Mouse (Mus musculus): ENCODE measurements at regions not wholly inside any gene's neighbourhood (a gene's known extent, or its start where the extent isn't known, plus 50 kb on each side); places are given as distances from the start of the nearest gene placed in this dataset.
A peak's percentile ranks its signal among the peaks of the same experiment; 100 is the strongest.

DNA sequence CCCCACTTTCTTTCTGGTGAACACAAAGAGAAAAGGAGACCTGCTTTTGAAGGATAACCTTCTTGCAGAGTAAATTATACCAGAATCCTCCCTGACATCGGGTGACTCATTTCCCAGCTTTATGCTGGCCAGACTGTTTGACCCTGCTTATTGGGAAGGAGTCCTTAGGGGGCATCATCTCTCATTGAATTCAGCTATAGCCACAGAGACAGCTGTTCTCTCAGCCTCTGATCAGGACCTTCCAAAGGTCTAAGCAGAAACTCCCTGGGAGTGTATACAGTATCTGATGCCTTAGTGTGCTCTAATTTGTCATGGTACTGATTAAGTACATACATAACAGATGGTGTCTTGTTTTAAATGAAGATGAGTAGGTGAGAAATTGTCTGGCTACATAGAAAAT lies 922.5 kb upstream of the Acvr2a start:
- no peaks in the 10 kb centered on the region for H3K9me3 ChIP-seq (replicated peaks; ENCODE audit: control insufficient read depth, low read length)
- H3K4me3 ChIP-seq (ENCODE audit: low read depth, low read length) = no peak overlapping the region
- H3K27me3 ChIP-seq (ENCODE audit: control insufficient read depth, insufficient read depth, low read length) = no peaks in the 10 kb centered on the region
- H3K27ac ChIP-seq (replicated peaks; ENCODE audit: low read depth, low read length) = no peak overlapping the region
- no peak for ATAC-seq (replicated peaks; ENCODE audit: insufficient number of reproducible peaks, low FRiP score, low TSS enrichment, low read depth)
- no peak overlapping the region for H3K4me2 ChIP-seq (ENCODE audit: low read depth, low read length)
- no peaks in the 10 kb centered on the region for H3K4me1 ChIP-seq (ENCODE audit: control insufficient read depth, insufficient read depth, low read length)
- DNase-seq (ENCODE audit: low spot score) = no peak
- no peaks in the 10 kb centered on the region for H3K36me3 ChIP-seq (replicated peaks; ENCODE audit: control insufficient read depth, insufficient read depth, low read depth, low read length)
- WGBS = 44% methylated on average over 1 of the region's 1 CpGs
- H3K9ac ChIP-seq (replicated peaks; ENCODE audit: low read length) = no peak overlapping the region

DNA sequence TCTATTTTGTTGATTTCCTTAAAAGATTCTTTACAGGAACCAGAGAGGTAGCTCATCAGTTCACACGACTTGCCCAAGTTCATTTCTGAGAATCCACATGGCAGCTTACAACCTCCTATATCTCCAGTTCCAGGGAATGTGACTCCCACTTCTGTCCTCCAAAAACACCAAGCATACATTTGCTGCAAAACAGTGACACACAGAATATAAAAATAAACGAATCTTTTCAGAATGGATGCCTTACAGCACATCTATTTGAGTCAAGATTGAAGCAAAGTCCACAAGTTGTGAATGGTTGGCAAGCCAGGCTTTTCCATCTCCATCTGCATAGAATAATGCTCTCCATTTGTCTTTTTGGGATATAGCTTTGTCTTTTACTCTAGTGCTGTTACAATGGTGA lies 921.0 kb upstream of the Acvr2a start:
- WGBS = 90% methylated on average over 2 of the region's 2 CpGs
- no peaks in the 10 kb centered on the region for H3K27me3 ChIP-seq (ENCODE audit: control insufficient read depth, insufficient read depth, low read length)
- no peaks in the 10 kb centered on the region for H3K36me3 ChIP-seq (replicated peaks; ENCODE audit: control insufficient read depth, insufficient read depth, low read depth, low read length)
- no peaks in the 10 kb centered on the region for H3K9me3 ChIP-seq (replicated peaks; ENCODE audit: control insufficient read depth, low read length)
- no peak overlapping the region for H3K9ac ChIP-seq (replicated peaks; ENCODE audit: low read length)
- ATAC-seq (replicated peaks; ENCODE audit: insufficient number of reproducible peaks, low FRiP score, low TSS enrichment, low read depth) (no peak), DNase-seq (ENCODE audit: low spot score) (no peak)
- H3K27ac ChIP-seq (replicated peaks; ENCODE audit: low read depth, low read length) = no peak overlapping the region
- no peak overlapping the region for H3K4me3 ChIP-seq (ENCODE audit: low read depth, low read length)
- no peak overlapping the region for H3K4me2 ChIP-seq (ENCODE audit: low read depth, low read length)
- H3K4me1 ChIP-seq (ENCODE audit: control insufficient read depth, insufficient read depth, low read length) = no peaks in the 10 kb centered on the region

DNA sequence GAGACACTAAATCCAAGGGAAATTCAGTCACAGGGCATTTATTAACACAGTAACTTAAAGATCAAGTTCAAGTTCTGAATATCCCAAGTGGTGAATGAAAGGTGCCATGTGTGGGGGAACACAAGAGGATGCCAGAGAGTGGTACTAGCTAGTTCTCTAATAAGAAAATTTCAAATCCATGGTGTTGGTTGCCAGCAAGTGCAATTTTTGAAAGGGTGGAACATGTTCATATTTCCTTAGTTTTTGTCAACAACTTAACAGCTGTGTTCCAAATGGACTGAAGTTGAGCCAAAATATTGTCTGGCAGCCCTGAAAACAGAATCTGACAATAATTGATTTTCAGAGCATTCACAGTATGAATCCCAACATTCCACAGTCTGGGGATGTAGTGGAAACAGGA lies 919.1 kb upstream of the Acvr2a start:
- H3K4me1 ChIP-seq (ENCODE audit: control insufficient read depth, insufficient read depth, low read length) = no peaks in the 10 kb centered on the region
- no peaks in the 10 kb centered on the region for H3K27me3 ChIP-seq (ENCODE audit: control insufficient read depth, insufficient read depth, low read length)
- no peak overlapping the region for H3K4me3 ChIP-seq (ENCODE audit: low read depth, low read length)
- no peak for ATAC-seq (replicated peaks; ENCODE audit: insufficient number of reproducible peaks, low FRiP score, low TSS enrichment, low read depth)
- no peak for DNase-seq (ENCODE audit: low spot score)
- no peaks in the 10 kb centered on the region for H3K36me3 ChIP-seq (replicated peaks; ENCODE audit: control insufficient read depth, insufficient read depth, low read depth, low read length)
- H3K27ac ChIP-seq (replicated peaks; ENCODE audit: low read depth, low read length) = no peak overlapping the region
- no peak overlapping the region for H3K9ac ChIP-seq (replicated peaks; ENCODE audit: low read length)
- no peak overlapping the region for H3K4me2 ChIP-seq (ENCODE audit: low read depth, low read length)
- H3K9me3 ChIP-seq (replicated peaks; ENCODE audit: control insufficient read depth, low read length) = no peaks in the 10 kb centered on the region

DNA sequence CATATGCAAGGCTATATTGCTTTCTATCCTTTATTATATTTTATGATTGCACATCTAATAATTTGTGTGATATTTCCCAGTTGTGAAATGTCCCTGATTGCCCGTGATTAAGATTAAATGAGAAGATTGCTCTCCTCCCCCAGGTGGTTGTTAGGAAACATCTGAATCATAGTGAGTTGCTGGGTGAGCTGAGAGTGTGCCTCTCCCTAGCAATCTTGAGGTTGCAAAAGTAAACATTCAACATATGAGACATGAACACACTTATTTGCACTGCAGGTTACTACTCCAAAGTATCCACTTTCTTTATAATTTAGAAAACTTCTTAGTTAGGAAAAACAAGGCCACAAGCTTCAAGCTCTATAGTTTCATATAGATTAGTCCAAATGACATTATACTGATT lies 899.6 kb upstream of the Acvr2a start:
- no peak overlapping the region for H3K9ac ChIP-seq (replicated peaks; ENCODE audit: low read length)

DNA sequence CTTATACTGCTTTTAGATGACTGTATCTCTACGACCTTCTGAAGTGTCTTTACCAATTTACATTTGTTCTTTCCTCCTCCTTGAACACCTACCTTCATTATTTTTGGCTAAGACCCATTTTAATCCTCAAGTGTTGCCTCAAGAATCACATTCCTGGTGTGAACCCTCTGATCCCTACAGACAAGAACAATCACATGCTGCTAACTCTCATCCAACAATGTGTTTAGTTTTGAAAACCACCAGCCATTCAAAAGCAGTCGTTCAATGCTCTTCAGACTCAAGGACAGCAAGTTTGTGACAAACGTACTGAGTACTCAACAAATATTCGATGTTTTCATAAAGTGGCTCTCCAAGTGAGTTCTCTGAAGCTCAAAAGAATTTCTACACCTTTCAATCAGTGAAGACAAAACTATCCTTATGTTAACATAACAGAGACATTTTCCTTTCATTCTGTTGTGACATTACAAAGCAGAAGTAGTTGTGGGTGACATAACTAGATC lies 898.9 kb upstream of the Acvr2a start:
- H3K27me3 ChIP-seq (ENCODE audit: control insufficient read depth, insufficient read depth, low read length) = no peaks in the 10 kb centered on the region
- ATAC-seq (replicated peaks; ENCODE audit: insufficient number of reproducible peaks, low FRiP score, low TSS enrichment, low read depth) (no peak), DNase-seq (ENCODE audit: low spot score) (no peak)
- no peaks in the 10 kb centered on the region for H3K4me1 ChIP-seq (ENCODE audit: control insufficient read depth, insufficient read depth, low read length)
- H3K4me2 ChIP-seq (ENCODE audit: low read depth, low read length) = no peak overlapping the region
- H3K4me3 ChIP-seq (ENCODE audit: low read depth, low read length) = no peak overlapping the region
- H3K36me3 ChIP-seq (replicated peaks; ENCODE audit: control insufficient read depth, insufficient read depth, low read depth, low read length) = no peaks in the 10 kb centered on the region
- H3K9me3 ChIP-seq (replicated peaks; ENCODE audit: control insufficient read depth, low read length) = no peaks in the 10 kb centered on the region
- 83% methylated on average over 4 of the region's 4 CpGs for WGBS
- H3K27ac ChIP-seq (replicated peaks; ENCODE audit: low read depth, low read length) = no peak overlapping the region
- no peak overlapping the region for H3K9ac ChIP-seq (replicated peaks; ENCODE audit: low read length)

More for the DNA sequence above, 899.6 kb upstream of the Acvr2a start:
- Histone ChIP-seq H3K9me3 (replicated peaks; ENCODE audit: control insufficient read depth, low read length) (no peaks in the 10 kb centered on the region), H3K4me1 (ENCODE audit: control insufficient read depth, insufficient read depth, low read length) (no peaks in the 10 kb centered on the region), H3K4me2 (ENCODE audit: low read depth, low read length) (no peak overlapping the region), H3K4me3 (ENCODE audit: low read depth, low read length) (no peak overlapping the region), H3K27ac (replicated peaks; ENCODE audit: low read depth, low read length) (no peak overlapping the region), H3K36me3 (replicated peaks; ENCODE audit: control insufficient read depth, insufficient read depth, low read depth, low read length) (no peaks in the 10 kb centered on the region), H3K27me3 (ENCODE audit: control insufficient read depth, insufficient read depth, low read length) (no peaks in the 10 kb centered on the region)
- DNase-seq (ENCODE audit: low spot score) = no peak
- no peak for ATAC-seq (replicated peaks; ENCODE audit: insufficient number of reproducible peaks, low FRiP score, low TSS enrichment, low read depth)
- 84% methylated on average over 1 of the region's 1 CpGs for WGBS

DNA sequence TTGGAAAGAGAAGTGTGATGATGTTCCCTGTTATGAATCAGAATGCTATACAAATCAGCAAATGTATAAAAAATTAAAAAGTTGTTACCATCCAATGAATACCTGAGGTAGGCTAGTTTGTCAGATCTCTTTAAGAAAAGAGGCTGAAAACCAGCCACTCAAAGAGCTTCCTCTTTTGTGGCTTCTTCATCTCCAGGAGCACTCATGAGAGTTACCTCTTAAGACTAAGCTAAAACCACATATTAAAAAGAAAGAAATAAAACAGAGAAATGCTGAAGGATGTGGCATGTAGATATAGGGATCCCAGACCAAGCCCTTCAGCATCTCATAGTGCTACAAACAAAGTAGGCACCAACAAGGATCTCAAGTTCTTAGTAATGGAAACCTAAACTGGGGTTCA lies 890.9 kb upstream of the Acvr2a start:
- H3K27me3 ChIP-seq (ENCODE audit: control insufficient read depth, insufficient read depth, low read length) = no peaks in the 10 kb centered on the region
- no peaks in the 10 kb centered on the region for H3K9me3 ChIP-seq (replicated peaks; ENCODE audit: control insufficient read depth, low read length)
- H3K9ac ChIP-seq (replicated peaks; ENCODE audit: low read length) = no peak overlapping the region
- ATAC-seq (replicated peaks; ENCODE audit: insufficient number of reproducible peaks, low FRiP score, low TSS enrichment, low read depth) (no peak), DNase-seq (ENCODE audit: low spot score) (no peak)
- no peaks in the 10 kb centered on the region for H3K4me1 ChIP-seq (ENCODE audit: control insufficient read depth, insufficient read depth, low read length)
- H3K4me3 ChIP-seq (ENCODE audit: low read depth, low read length) = no peak overlapping the region
- H3K36me3 ChIP-seq (replicated peaks; ENCODE audit: control insufficient read depth, insufficient read depth, low read depth, low read length) = no peaks in the 10 kb centered on the region
- no peak overlapping the region for H3K4me2 ChIP-seq (ENCODE audit: low read depth, low read length)
- H3K27ac ChIP-seq (replicated peaks; ENCODE audit: low read depth, low read length) = no peak overlapping the region

DNA sequence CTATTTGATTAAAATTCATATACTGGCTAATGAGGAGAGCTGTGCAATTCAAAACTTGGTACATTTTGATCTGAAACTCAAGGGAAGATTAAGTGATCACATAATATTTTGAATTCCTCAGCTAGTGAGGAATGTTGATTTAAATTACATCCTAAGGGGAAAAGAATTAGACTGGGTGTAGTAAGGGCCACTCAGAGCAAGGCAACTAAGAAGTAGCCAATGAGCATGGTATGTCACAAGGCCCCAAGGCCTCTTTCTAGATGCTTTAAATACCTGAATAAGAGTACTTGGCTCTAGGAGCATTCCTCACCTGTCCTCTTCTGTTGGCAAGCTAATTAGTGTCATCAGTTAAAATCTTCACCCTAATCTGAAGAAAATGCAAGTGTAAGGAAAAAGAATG lies 887.3 kb upstream of the Acvr2a start:
- Histone ChIP-seq H3K4me3 (ENCODE audit: low read depth, low read length) (no peak overlapping the region), H3K9ac (replicated peaks; ENCODE audit: low read length) (no peak overlapping the region), H3K4me2 (ENCODE audit: low read depth, low read length) (no peak overlapping the region), H3K4me1 (ENCODE audit: control insufficient read depth, insufficient read depth, low read length) (no peaks in the 10 kb centered on the region), H3K36me3 (replicated peaks; ENCODE audit: control insufficient read depth, insufficient read depth, low read depth, low read length) (no peaks in the 10 kb centered on the region), H3K27me3 (ENCODE audit: control insufficient read depth, insufficient read depth, low read length) (no peaks in the 10 kb centered on the region), H3K9me3 (replicated peaks; ENCODE audit: control insufficient read depth, low read length) (no peaks in the 10 kb centered on the region), H3K27ac (replicated peaks; ENCODE audit: low read depth, low read length) (no peak overlapping the region)
- no peak for ATAC-seq (replicated peaks; ENCODE audit: insufficient number of reproducible peaks, low FRiP score, low TSS enrichment, low read depth)
- DNase-seq (ENCODE audit: low spot score) = no peak

DNA sequence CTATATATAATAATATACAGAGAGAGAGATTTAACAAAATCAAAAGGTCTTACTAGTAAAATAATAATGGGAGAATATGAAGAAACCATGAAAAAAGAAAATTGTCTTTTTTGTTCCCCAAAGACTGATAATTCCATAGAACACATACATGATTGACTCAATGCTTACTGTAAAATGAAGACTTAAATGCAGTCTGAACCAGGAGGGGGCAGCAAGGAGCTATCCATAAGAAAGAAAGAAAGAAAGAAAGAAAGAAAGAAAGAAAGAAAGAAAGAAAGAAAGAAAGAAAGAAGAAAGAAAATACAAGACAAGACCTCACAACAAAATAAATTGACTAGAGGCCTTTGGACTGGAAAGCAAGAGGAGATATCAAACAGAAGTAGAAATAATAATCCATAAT lies 868.8 kb upstream of the Acvr2a start:
- DNase-seq (ENCODE audit: low spot score) (peak; percentile 45), ATAC-seq (replicated peaks; ENCODE audit: insufficient number of reproducible peaks, low FRiP score, low TSS enrichment, low read depth) (no peak)
- no peaks in the 10 kb centered on the region for H3K36me3 ChIP-seq (replicated peaks; ENCODE audit: control insufficient read depth, insufficient read depth, low read depth, low read length)
- no peak overlapping the region for H3K4me3 ChIP-seq (ENCODE audit: low read depth, low read length)
- H3K9ac ChIP-seq (replicated peaks; ENCODE audit: low read length) = no peak overlapping the region
- H3K4me1 ChIP-seq (ENCODE audit: control insufficient read depth, insufficient read depth, low read length) = no peaks in the 10 kb centered on the region
- no peaks in the 10 kb centered on the region for H3K27me3 ChIP-seq (ENCODE audit: control insufficient read depth, insufficient read depth, low read length)
- no peaks in the 10 kb centered on the region for H3K9me3 ChIP-seq (replicated peaks; ENCODE audit: control insufficient read depth, low read length)
- H3K27ac ChIP-seq (replicated peaks; ENCODE audit: low read depth, low read length) = no peak overlapping the region
- no peak overlapping the region for H3K4me2 ChIP-seq (ENCODE audit: low read depth, low read length)

DNA sequence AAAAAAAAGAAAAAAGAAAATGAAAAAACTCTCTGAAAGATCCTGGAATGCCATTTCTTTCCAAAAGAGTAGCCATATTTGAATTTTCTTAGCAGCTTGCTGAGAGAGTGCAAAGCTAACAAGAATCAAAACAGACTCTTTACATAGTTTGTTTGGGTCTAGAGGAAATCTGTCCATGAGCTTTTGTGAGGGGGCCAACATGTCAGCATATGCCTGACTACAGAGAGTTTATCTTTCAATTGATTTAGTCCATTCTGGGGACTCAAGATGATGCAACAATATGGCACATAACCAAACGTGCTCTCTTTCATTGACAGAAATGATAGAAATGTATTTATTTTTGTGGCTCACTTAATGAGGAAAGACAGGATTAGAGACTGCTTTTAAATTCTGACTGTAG lies 822.8 kb upstream of the Acvr2a start:
- Histone ChIP-seq H3K27ac (replicated peaks; ENCODE audit: low read depth, low read length) (no peak overlapping the region), H3K4me2 (ENCODE audit: low read depth, low read length) (no peak overlapping the region), H3K9me3 (replicated peaks; ENCODE audit: control insufficient read depth, low read length) (no peaks in the 10 kb centered on the region), H3K27me3 (ENCODE audit: control insufficient read depth, insufficient read depth, low read length) (no peaks in the 10 kb centered on the region), H3K4me3 (ENCODE audit: low read depth, low read length) (no peak overlapping the region), H3K9ac (replicated peaks; ENCODE audit: low read length) (no peak overlapping the region), H3K36me3 (replicated peaks; ENCODE audit: control insufficient read depth, insufficient read depth, low read depth, low read length) (no peaks in the 10 kb centered on the region), H3K4me1 (ENCODE audit: control insufficient read depth, insufficient read depth, low read length) (no peaks in the 10 kb centered on the region)
- 77% methylated on average over 1 of the region's 1 CpGs for WGBS
- DNase-seq (ENCODE audit: low spot score) (no peak), ATAC-seq (replicated peaks; ENCODE audit: insufficient number of reproducible peaks, low FRiP score, low TSS enrichment, low read depth) (no peak)

All from embryonic facial prominence, embryonic 11.5 days (tissue).